Mouse (Mus musculus) ES-Bruce4 (cell line): ENCODE data around the gene Vsig10. TPM values are rescaled to one million over a fixed set of nuclear protein-coding genes. Genes with fewer than 3 reads are reported as not detected.

ENCODE experiments used
- H3K27ac ChIP-seq: 2 replicates; pipeline ENCODE4 v1.5.1; 2012; ENCODE audit warnings: low read length, inconsistent platforms; ENCODE audit not compliant: insufficient read depth
- H3K27me3 ChIP-seq: 2 replicates; pipeline ENCODE4 v1.6.1; 2012; ENCODE audit warnings: mild to moderate bottlenecking, low read length, inconsistent platforms; ENCODE audit not compliant: control insufficient read depth, poor library complexity, insufficient read depth, severe bottlenecking
- H3K36me3 ChIP-seq: 2 replicates; pipeline ENCODE4 v1.6.1; 2012; ENCODE audit warnings: inconsistent platforms, mild to moderate bottlenecking, low read length, moderate library complexity; ENCODE audit not compliant: control insufficient read depth, poor library complexity, insufficient read depth, severe bottlenecking
- H3K4me1 ChIP-seq: one replicate; pipeline ENCODE4 v1.8.1; 2011; ENCODE audit warnings: low read length; ENCODE audit not compliant: control insufficient read depth, insufficient read depth
- H3K4me3 ChIP-seq: 2 replicates; pipeline ENCODE4 v1.5.1; 2011; ENCODE audit warnings: low read depth, mild to moderate bottlenecking, low read length
- H3K9ac ChIP-seq: 2 replicates; pipeline ENCODE4 v1.6.1; 2012; ENCODE audit warnings: low read depth, mild to moderate bottlenecking, inconsistent platforms; ENCODE audit not compliant: poor library complexity, severe bottlenecking
- H3K9me3 ChIP-seq: replicated peaks from 2 replicates; pipeline ENCODE4 v1.6.1; 2012; ENCODE audit warnings: mild to moderate bottlenecking, low read length, inconsistent platforms; ENCODE audit not compliant: control insufficient read depth, poor library complexity, insufficient read depth, severe bottlenecking
- CTCF ChIP-seq: IDR thresholded peaks from one replicate; pipeline ENCODE4 v1.8.1; 2011; ENCODE audit warnings: low read depth, low read length
- EP300 ChIP-seq: IDR thresholded peaks from 2 replicates; pipeline ENCODE4 v1.6.1; 2011; ENCODE audit warnings: low read depth, low read length; ENCODE audit not compliant: insufficient read depth
- POLR2A ChIP-seq: IDR thresholded peaks from one replicate; pipeline ENCODE4 v1.8.1; 2011; ENCODE audit warnings: low read length; ENCODE audit not compliant: insufficient read depth
- polyA plus RNA-seq: library from polyadenylated mRNA; stranded (reverse); fragments of >200 nt; gene quantifications from 2 replicates; pipeline ENCODE4 v1.2.4, GENCODE M21; 2011; ENCODE audit warnings: low read depth; ENCODE audit not compliant: missing spikeins, insufficient read depth, insufficient read length

Vsig10 gene
- 15.7 and 21.6 TPM in 2 replicates for polyA plus RNA-seq

- peak within 1 kb of the TSS; percentile 83 for H3K9ac ChIP-seq
- no peaks in the 10 kb centered on the region for H3K36me3 ChIP-seq
- H3K27ac ChIP-seq, result no peak within 1 kb of the TSS
- no peak for TF ChIP-seq CTCF
- TF ChIP-seq POLR2A, result no peak
- no peak for TF ChIP-seq EP300
- H3K4me1 ChIP-seq, result peaks cover 9% of the 10 kb centered on the region
- peak within 1 kb of the TSS; percentile 87 for H3K4me3 ChIP-seq
- no peaks in the 10 kb centered on the region for H3K9me3 ChIP-seq
- no peaks in the 10 kb centered on the region for H3K27me3 ChIP-seq
Observed at GRCm38 (mm10) chr5:117318741-117319629, at the start of gene Vsig10. Gene Vsig10, plus strand, starts transcription at chr5:117319083.

GRCm38 (mm10) chr5:117269395-117269794 lies 49.5 kb upstream of the Vsig10 start:
- no peak for TF ChIP-seq EP300
- TF ChIP-seq POLR2A, result no peak
- no peak for TF ChIP-seq CTCF
- no peak overlapping the region for H3K27ac ChIP-seq
- H3K27me3 ChIP-seq, result no peaks in the 10 kb centered on the region
- no peak overlapping the region for H3K9ac ChIP-seq
- no peaks in the 10 kb centered on the region for H3K36me3 ChIP-seq
- H3K4me3 ChIP-seq, result no peak overlapping the region
- no peaks in the 10 kb centered on the region for H3K9me3 ChIP-seq
- H3K4me1 ChIP-seq, result no peaks in the 10 kb centered on the region

GRCm38 (mm10) chr5:117271945-117272344 lies 46.9 kb upstream of the Vsig10 start:
- no peaks in the 10 kb centered on the region for H3K9me3 ChIP-seq
- H3K4me3 ChIP-seq, result no peak overlapping the region
- no peak overlapping the region for H3K27ac ChIP-seq
- no peaks in the 10 kb centered on the region for H3K4me1 ChIP-seq
- H3K36me3 ChIP-seq, result no peaks in the 10 kb centered on the region
- TF ChIP-seq CTCF, result no peak
- TF ChIP-seq EP300, result no peak
- no peak for TF ChIP-seq POLR2A
- H3K27me3 ChIP-seq, result no peaks in the 10 kb centered on the region
- no peak overlapping the region for H3K9ac ChIP-seq

- H3K36me3 ChIP-seq, result no peaks in the 10 kb centered on the region
- H3K27ac ChIP-seq, result no peak overlapping the region
- H3K4me3 ChIP-seq, result no peak overlapping the region
- H3K9ac ChIP-seq, result no peak overlapping the region
- TF ChIP-seq CTCF (peak; percentile 5), EP300 (no peak)
- H3K4me1 ChIP-seq, result no peaks in the 10 kb centered on the region
- H3K9me3 ChIP-seq, result no peaks in the 10 kb centered on the region
- H3K27me3 ChIP-seq, result no peaks in the 10 kb centered on the region
Observed at GRCm38 (mm10) chr5:117274817-117275216, 44.1 kb upstream of the Vsig10 start.

GRCm38 (mm10) chr5:117277784-117278183 lies 41.1 kb upstream of the Vsig10 start:
- Histone ChIP-seq H3K9me3 (no peaks in the 10 kb centered on the region), H3K36me3 (peaks cover 11% of the 10 kb centered on the region)
- TF ChIP-seq CTCF (peak; percentile 3), EP300 (no peak)

GRCm38 (mm10) chr5:117278809-117279668 lies 39.8 kb upstream of the Vsig10 start:
- Histone ChIP-seq H3K27ac (no peak overlapping the region), H3K9ac (no peak overlapping the region), H3K36me3 (peaks cover 14% of the 10 kb centered on the region), H3K4me3 (no peak overlapping the region), H3K27me3 (no peaks in the 10 kb centered on the region), H3K9me3 (no peaks in the 10 kb centered on the region), H3K4me1 (no peaks in the 10 kb centered on the region)
- TF ChIP-seq CTCF, result no peak
- TF ChIP-seq POLR2A, result no peak
- TF ChIP-seq EP300, result no peak

More at GRCm38 (mm10) chr5:117277784-117278183, 41.1 kb upstream of the Vsig10 start:
- Histone ChIP-seq H3K27ac (no peak overlapping the region), H3K4me1 (no peaks in the 10 kb centered on the region), H3K9ac (no peak overlapping the region), H3K27me3 (no peaks in the 10 kb centered on the region), H3K4me3 (no peak overlapping the region)
